Mouse (Mus musculus): Measurements from ENCODE around the gene Cdk8. TPM values are rescaled to one million over a fixed set of nuclear protein-coding genes. Genes with fewer than 3 reads are reported as not detected.

Cdk8 gene
- polyA plus RNA-seq, 3 experiments from 2014 or later, result 9.7 to 19.8 (median 17.5) TPM

- ATAC-seq, result no peak
Observed at GRCm38 (mm10) chr5:146234336-146234735, 3.3 kb downstream of the Cdk8 start.

GRCm38 (mm10) chr5:146238274-146238673 is 7.2 kb downstream of the Cdk8 start:
- ATAC-seq, result no peak

- no peak for ATAC-seq
Observed at GRCm38 (mm10) chr5:146240771-146241170, 9.7 kb downstream of the Cdk8 start.

- ATAC-seq, result no peak
Observed at GRCm38 (mm10) chr5:146241202-146241601, 10.2 kb downstream of the Cdk8 start.

- no peak for ATAC-seq
Observed at GRCm38 (mm10) chr5:146245193-146245592, 14.2 kb downstream of the Cdk8 start.

GRCm38 (mm10) chr5:146245646-146246370 is 14.8 kb downstream of the Cdk8 start:
- ATAC-seq, result no peak

GRCm38 (mm10) chr5:146246386-146246785 is 15.4 kb downstream of the Cdk8 start:
- no peak for ATAC-seq

GRCm38 (mm10) chr5:146247709-146248108 is 16.7 kb downstream of the Cdk8 start:
- ATAC-seq, result no peak

- ATAC-seq, result no peak
Observed at GRCm38 (mm10) chr5:146248746-146249145, 17.7 kb downstream of the Cdk8 start.

- ATAC-seq, result no peak
Observed at GRCm38 (mm10) chr5:146250369-146251075, 19.5 kb downstream of the Cdk8 start.

- ATAC-seq, result no peak
Observed at GRCm38 (mm10) chr5:146251663-146252429, 20.8 kb downstream of the Cdk8 start.

- no peak for ATAC-seq
Observed at GRCm38 (mm10) chr5:146253644-146254043, 22.6 kb downstream of the Cdk8 start.

GRCm38 (mm10) chr5:146260003-146260402 is 29.0 kb downstream of the Cdk8 start:
- ATAC-seq, result no peak

- ATAC-seq, result no peak
Observed at GRCm38 (mm10) chr5:146265934-146266591, 35.0 kb downstream of the Cdk8 start.

- ATAC-seq, result no peak
Observed at GRCm38 (mm10) chr5:146267776-146268175, 36.7 kb downstream of the Cdk8 start.

GRCm38 (mm10) chr5:146270593-146270992 is 39.6 kb downstream of the Cdk8 start:
- no peak for ATAC-seq

GRCm38 (mm10) chr5:146271662-146272061 is 40.6 kb downstream of the Cdk8 start:
- ATAC-seq, result no peak

- no peak for ATAC-seq
Observed at GRCm38 (mm10) chr5:146273096-146273495, 42.1 kb downstream of the Cdk8 start.

- no peak for ATAC-seq
Observed at GRCm38 (mm10) chr5:146274420-146275045, 43.5 kb downstream of the Cdk8 start.

- ATAC-seq, result no peak
Observed at GRCm38 (mm10) chr5:146277513-146277912, 46.5 kb downstream of the Cdk8 start.

GRCm38 (mm10) chr5:146280012-146280411 is 49.0 kb downstream of the Cdk8 start:
- ATAC-seq, result no peak

- ATAC-seq, result no peak
Observed at GRCm38 (mm10) chr5:146281241-146281818, 50.3 kb downstream of the Cdk8 start.

Measured in inflammation-experienced regulatory T-cells, adult 6 months (primary cell).